Mouse (Mus musculus) liver, postnatal 0 days (tissue): Measurements from ENCODE around the gene Gm20431. TPM values are rescaled to one million over a fixed set of nuclear protein-coding genes. Genes with fewer than 3 reads are reported as not detected.
A peak's percentile ranks its signal among the peaks of the same experiment; 100 is the strongest.

Experiments used
- ATAC-seq: fragments of 200-750 bp; cut with Nextera tagmentation; 2 replicates; pipeline ENCODE4 v1.8.0; 2017; ENCODE audit warnings: mild to moderate bottlenecking, moderate library complexity
- DNase-seq: peaks from one replicate; pipeline ENCODE4 v3.0.0-alpha.2; 2016
- H3K27ac ChIP-seq: fragments of 300-500 bp; sonication (generic); 2 replicates; pipeline ENCODE4 v1.5.1; 2014; ENCODE audit warnings: antibody characterized with exemption, moderate library complexity, mild to moderate bottlenecking, low read depth
- H3K27me3 ChIP-seq: fragments of 300-500 bp; sonication (generic); 2 replicates; pipeline ENCODE4 v1.6.1; 2014; ENCODE audit warnings: low read length, control low read depth, mixed read lengths; ENCODE audit not compliant: insufficient read depth
- H3K36me3 ChIP-seq: fragments of 300-500 bp; sonication (generic); replicated peaks from 2 replicates; pipeline ENCODE4 v1.6.1; 2014; ENCODE audit warnings: mild to moderate bottlenecking, control low read depth, low read length, moderate library complexity, mixed read lengths; ENCODE audit not compliant: insufficient read depth
- H3K4me1 ChIP-seq: fragments of 300-500 bp; sonication (generic); 2 replicates; pipeline ENCODE4 v1.6.1; 2014; ENCODE audit warnings: antibody characterized with exemption, mild to moderate bottlenecking, control low read depth; ENCODE audit not compliant: insufficient read depth
- H3K4me2 ChIP-seq: fragments of 300-500 bp; sonication (generic); 2 replicates; pipeline ENCODE4 v1.6.1; 2014; ENCODE audit warnings: low read depth, mild to moderate bottlenecking, low read length, moderate library complexity, mixed read lengths
- H3K4me3 ChIP-seq: fragments of 300-500 bp; sonication (generic); 2 replicates; pipeline ENCODE4 v1.5.1; 2014; ENCODE audit warnings: low read depth, low read length
- H3K9ac ChIP-seq: fragments of 300-500 bp; sonication (generic); replicated peaks from 2 replicates; pipeline ENCODE4 v1.6.1; 2014; ENCODE audit warnings: mild to moderate bottlenecking, moderate library complexity
- H3K9me3 ChIP-seq: fragments of 300-500 bp; sonication (generic); 2 replicates; pipeline ENCODE4 v1.6.1; 2016; ENCODE audit warnings: mild to moderate bottlenecking, control low read depth, low read length, mixed read lengths
- CTCF ChIP-seq: sonication (generic); IDR thresholded peaks from 2 replicates; pipeline ENCODE4 v1.5.1; 2016; ENCODE audit warnings: antibody characterized with exemption, low read depth
- EP300 ChIP-seq: IDR thresholded peaks from 2 replicates; pipeline ENCODE4 v1.6.1; 2016; ENCODE audit warnings: antibody characterized with exemption, low read depth, mild to moderate bottlenecking
- WGBS: fragments of 180-500 bp; shearing (Covaris S2); extraction: QIAGEN DNeasy Blood & Tissue Kit; methylation state at CpG from one replicate; pipeline ENCODE4 v1.1.7; 2014; ENCODE audit not compliant: insufficient replicate concordance; 5-methylcytosine and 5-hydroxymethylcytosine counted together
- polyA plus RNA-seq: library from polyadenylated mRNA; unstranded; fragments of >200 nt; fragmentation: Nextera tagmentation; extraction: Ambion mirVana; gene quantifications from 2 replicates; pipeline ENCODE4 v1.2.1, GENCODE M21; 2015

Gm20431 gene
- polyA plus RNA-seq, 1 experiment from 2014 or later, result 1.7 TPM

DNA sequence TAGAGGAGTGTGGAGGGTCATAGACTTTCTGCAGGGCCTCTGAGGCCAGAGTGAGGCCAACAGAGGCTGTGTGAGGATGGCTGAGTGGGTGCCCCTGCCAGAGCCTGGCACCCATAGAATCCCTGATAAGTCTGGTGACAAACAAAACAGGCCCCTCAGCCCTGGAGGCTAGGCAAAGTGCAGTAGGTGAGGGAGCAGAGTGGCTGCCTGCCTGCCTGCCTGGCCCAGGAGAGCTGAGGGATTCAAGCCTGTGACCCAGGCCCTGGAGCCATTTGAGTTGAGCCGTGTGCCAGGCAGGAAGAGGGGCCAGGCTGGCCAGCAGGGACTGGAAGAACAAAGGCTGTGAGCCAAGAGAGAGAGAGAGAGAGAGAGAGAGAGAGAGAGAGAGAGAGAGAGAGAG is 32.9 kb upstream of the Gm20431 start:
- peak overlapping the region; percentile 39; the same call in 1 of the 2 replicates for H3K27ac ChIP-seq
- peaks cover 9% of the 10 kb centered on the region; the same call in 1 of the 2 replicates for H3K4me1 ChIP-seq
- 67% methylated on average over 1 of the region's 1 CpGs for WGBS
- ATAC-seq (no peak), DNase-seq (no peak)
- TF ChIP-seq EP300, result no peak
- TF ChIP-seq CTCF, result no peak
- no peaks in the 10 kb centered on the region for H3K9me3 ChIP-seq
- H3K4me3 ChIP-seq, result no peak overlapping the region
- H3K36me3 ChIP-seq, result peaks cover 10% of the 10 kb centered on the region; the same call in 1 of the 2 replicates
- H3K4me2 ChIP-seq, result no peak overlapping the region
- 0 out of 2 replicates have a peak, but pooled peaks cover 3% of the 10 kb centered on the region for H3K27me3 ChIP-seq
- no peak overlapping the region for H3K9ac ChIP-seq

DNA sequence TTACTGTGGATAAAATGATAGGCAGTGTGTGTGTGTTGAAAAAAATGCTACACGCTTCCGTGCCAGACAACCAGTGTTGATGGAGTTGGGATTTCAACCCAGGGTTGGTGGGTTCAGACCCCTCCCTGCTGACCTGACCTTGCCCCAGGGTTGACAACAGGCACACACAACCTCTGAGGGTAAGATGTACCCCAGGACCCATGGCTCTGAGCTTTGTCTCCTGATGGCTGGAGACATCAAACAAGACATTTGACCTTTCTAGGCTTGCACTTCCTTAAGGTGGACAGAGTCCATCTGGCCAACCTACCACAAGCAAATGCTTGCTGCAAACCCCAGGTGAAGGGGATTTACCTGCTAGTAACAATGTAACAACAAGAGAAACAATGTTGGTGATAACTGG is 32.2 kb upstream of the Gm20431 start:
- peaks cover 3% of the 10 kb centered on the region; the same call in 1 of the 2 replicates for H3K27me3 ChIP-seq
- H3K27ac ChIP-seq, result no peak overlapping the region
- TF ChIP-seq CTCF, result no peak
- no peak for TF ChIP-seq EP300
- no peak for DNase-seq
- H3K4me3 ChIP-seq, result no peak overlapping the region
- 80% methylated on average over 2 of the region's 2 CpGs for WGBS
- peaks cover 10% of the 10 kb centered on the region; the same call in 1 of the 2 replicates for H3K36me3 ChIP-seq
- peaks cover 12% of the 10 kb centered on the region; the same call in 1 of the 2 replicates for H3K4me1 ChIP-seq
- H3K9me3 ChIP-seq, result no peaks in the 10 kb centered on the region
- no peak for ATAC-seq
- H3K9ac ChIP-seq, result no peak overlapping the region
- no peak overlapping the region for H3K4me2 ChIP-seq

DNA sequence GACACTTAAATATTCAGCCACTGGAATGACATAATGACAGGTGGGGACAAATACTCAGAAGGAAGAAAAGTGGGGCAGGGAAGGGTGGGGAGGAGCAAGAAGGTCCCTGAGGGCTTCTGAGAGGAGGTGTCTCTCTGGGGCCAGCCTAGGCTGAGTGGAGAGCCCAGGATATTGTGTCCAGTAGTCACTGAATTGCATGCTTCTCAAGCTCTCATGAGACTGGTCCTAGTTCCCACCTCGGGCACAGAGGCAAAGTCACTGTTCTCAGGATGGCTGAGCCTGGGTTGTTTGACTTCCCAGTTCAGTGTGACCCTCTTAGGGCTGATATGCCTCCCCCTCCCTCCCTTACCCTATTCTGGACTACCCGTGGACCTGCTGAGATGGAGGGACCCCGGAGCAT is 31.5 kb upstream of the Gm20431 start:
- ATAC-seq (no peak), DNase-seq (no peak)
- WGBS, result 56% methylated on average over 3 of the region's 3 CpGs
- no peak for TF ChIP-seq CTCF
- TF ChIP-seq EP300, result no peak
- Histone ChIP-seq H3K4me2 (peak overlapping the region; percentile 76), H3K27ac (no peak overlapping the region), H3K9me3 (no peaks in the 10 kb centered on the region), H3K4me1 (peaks cover 14% of the 10 kb centered on the region), H3K27me3 (peaks cover 3% of the 10 kb centered on the region; the same call in 1 of the 2 replicates), H3K36me3 (peaks cover 10% of the 10 kb centered on the region; the same call in 1 of the 2 replicates), H3K4me3 (peak overlapping the region; percentile 78; the same call in 1 of the 2 replicates), H3K9ac (no peak overlapping the region)

DNA sequence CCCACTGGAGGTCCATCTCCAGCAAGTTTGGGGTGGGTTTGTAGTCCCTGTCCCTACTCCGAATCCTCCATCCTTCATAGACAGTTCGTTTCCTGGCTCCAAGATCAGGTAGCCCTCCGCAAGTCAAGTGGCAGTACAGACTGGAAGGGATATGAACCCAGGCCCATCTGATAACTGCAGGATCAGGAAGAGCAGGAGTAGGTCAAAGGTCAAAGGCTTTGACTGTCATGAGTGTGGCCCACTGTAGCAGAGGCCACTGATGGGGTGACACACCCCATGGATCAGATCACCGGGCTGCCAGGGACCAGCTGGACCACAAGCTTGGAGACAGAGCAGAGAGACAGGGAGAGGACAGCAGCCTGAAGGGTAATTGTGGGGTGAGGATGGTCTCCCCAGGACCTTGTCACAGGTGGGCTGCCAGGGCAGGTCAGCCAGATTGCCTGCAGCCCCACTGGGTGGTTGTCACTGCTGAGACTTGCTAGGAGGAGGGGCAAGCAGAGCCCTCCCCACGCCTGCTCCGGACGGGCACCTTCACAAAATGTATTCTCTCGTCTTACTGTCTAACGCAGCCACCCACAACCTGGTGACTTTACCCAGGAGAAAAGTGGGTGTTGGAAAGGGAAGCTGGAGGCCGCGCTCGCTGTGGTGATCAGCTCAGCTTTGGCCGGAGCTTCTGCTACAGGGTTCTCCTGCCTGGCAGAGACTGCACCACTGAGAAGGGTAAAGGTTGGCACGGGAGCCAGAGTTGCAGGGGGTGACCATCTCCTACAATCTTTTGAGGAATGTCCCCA is 30.8 kb upstream of the Gm20431 start:
- peaks cover 10% of the 10 kb centered on the region; the same call in 1 of the 2 replicates for H3K36me3 ChIP-seq
- ATAC-seq (no peak), DNase-seq (no peak)
- peak overlapping the region; percentile 76 for H3K4me2 ChIP-seq
- peak overlapping the region; percentile 95 for H3K9ac ChIP-seq
- H3K4me3 ChIP-seq, result peak overlapping the region; percentile 78
- H3K9me3 ChIP-seq, result no peaks in the 10 kb centered on the region
- peak overlapping the region; percentile 99 for H3K27ac ChIP-seq
- peaks cover 21% of the 10 kb centered on the region for H3K4me1 ChIP-seq
- TF ChIP-seq EP300 (no peak), CTCF (no peak)
- H3K27me3 ChIP-seq, result peaks cover 3% of the 10 kb centered on the region; the same call in 1 of the 2 replicates
- 74% methylated on average over 14 of the region's 14 CpGs for WGBS

DNA sequence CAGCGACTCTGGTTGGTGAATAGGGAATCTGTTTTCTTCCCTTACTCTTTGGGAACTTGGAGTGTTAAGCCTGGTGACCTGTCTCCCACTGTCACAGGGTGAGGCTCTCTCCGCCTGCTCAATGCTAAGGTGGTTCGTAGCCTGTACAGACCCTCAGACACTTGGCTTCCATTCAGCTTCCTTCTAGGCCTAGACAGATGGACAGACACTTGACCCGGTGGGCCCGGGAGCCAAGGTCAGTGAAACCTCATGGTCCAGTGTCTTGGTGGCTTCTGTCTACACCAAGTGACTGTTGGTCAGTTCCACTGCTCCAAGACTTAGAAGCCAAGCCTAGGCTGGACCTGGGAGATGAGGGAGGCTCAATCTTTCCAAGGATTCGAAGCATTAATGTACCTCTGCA is 30.1 kb upstream of the Gm20431 start:
- H3K4me2 ChIP-seq, result peak overlapping the region; percentile 76
- no peak for DNase-seq
- no peak for ATAC-seq
- WGBS, result 80% methylated on average over 6 of the region's 6 CpGs
- H3K9me3 ChIP-seq, result no peaks in the 10 kb centered on the region
- peaks cover 10% of the 10 kb centered on the region; the same call in 1 of the 2 replicates for H3K36me3 ChIP-seq
- TF ChIP-seq EP300 (no peak), CTCF (no peak)
- H3K27me3 ChIP-seq, result peaks cover 3% of the 10 kb centered on the region; the same call in 1 of the 2 replicates
- H3K9ac ChIP-seq, result peak overlapping the region; percentile 95
- peak overlapping the region; percentile 78 for H3K4me3 ChIP-seq
- peaks cover 22% of the 10 kb centered on the region for H3K4me1 ChIP-seq
- peak overlapping the region; percentile 99 for H3K27ac ChIP-seq

DNA sequence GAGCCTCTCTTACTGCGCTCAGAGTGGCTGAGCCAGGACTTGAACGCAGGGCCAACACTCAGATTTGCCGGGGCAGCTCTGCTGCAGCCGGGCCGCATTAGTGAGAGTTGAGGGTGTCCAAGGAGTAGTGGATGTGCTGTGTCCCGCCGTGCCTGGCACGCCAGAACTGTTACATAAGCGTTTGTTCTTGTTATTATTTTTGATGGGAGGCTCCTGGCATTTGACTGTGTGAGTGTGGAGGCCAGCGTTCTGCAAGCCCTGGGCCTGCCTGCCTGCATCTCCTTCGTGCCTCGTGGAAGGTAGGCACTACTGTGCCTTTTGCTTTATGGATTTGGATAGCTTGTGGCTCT is 29.6 kb upstream of the Gm20431 start:
- peak overlapping the region; percentile 95 for H3K9ac ChIP-seq
- H3K4me1 ChIP-seq, result peaks cover 22% of the 10 kb centered on the region
- H3K27me3 ChIP-seq, result peaks cover 3% of the 10 kb centered on the region; the same call in 1 of the 2 replicates

More for the DNA sequence above, 29.6 kb upstream of the Gm20431 start:
- H3K9me3 ChIP-seq, result no peaks in the 10 kb centered on the region
- peak overlapping the region; percentile 99 for H3K27ac ChIP-seq
- H3K36me3 ChIP-seq, result peaks cover 10% of the 10 kb centered on the region; the same call in 1 of the 2 replicates
- H3K4me2 ChIP-seq, result peak overlapping the region; percentile 76
- DNase-seq, result peak; percentile 27
- ATAC-seq, result no peak
- peak overlapping the region; percentile 78 for H3K4me3 ChIP-seq
- TF ChIP-seq EP300 (no peak), CTCF (no peak)
- 57% methylated on average over 12 of the region's 12 CpGs for WGBS
